Mouse (Mus musculus) midbrain, postnatal 0 days (tissue): ENCODE data around the gene Tdrd3. TPM values are rescaled to one million over a fixed set of nuclear protein-coding genes. Genes with fewer than 3 reads are reported as not detected.

Experiments used
- ATAC-seq: fragments of 200-750 bp; cut with Nextera tagmentation; 2 replicates; pipeline ENCODE4 v1.8.0; 2017; ENCODE audit warnings: moderate number of reproducible peaks, mild to moderate bottlenecking, moderate TSS enrichment, moderate library complexity; ENCODE audit not compliant: low FRiP score
- DNase-seq: peaks from one replicate; pipeline ENCODE4 v3.0.0-alpha.2; 2015; ENCODE audit warnings: low spot score
- H3K27ac ChIP-seq: fragments of 300-500 bp; sonication (generic); 2 replicates; pipeline ENCODE4 v1.5.1; 2014; ENCODE audit warnings: low read depth, mild to moderate bottlenecking, low read length, mixed read lengths
- H3K27me3 ChIP-seq: fragments of 300-500 bp; sonication (generic); 2 replicates; pipeline ENCODE4 v1.6.1; 2014; ENCODE audit warnings: low read length, control low read depth, mixed read lengths; ENCODE audit not compliant: insufficient read depth
- H3K36me3 ChIP-seq: fragments of 300-500 bp; sonication (generic); 2 replicates; pipeline ENCODE4 v1.6.1; 2014; ENCODE audit warnings: low read length, control low read depth, mixed read lengths; ENCODE audit not compliant: insufficient read depth
- H3K4me1 ChIP-seq: fragments of 300-500 bp; sonication (generic); 2 replicates; pipeline ENCODE4 v1.6.1; 2014; ENCODE audit warnings: mild to moderate bottlenecking, control low read depth, antibody characterized with exemption, low read length, mixed read lengths; ENCODE audit not compliant: insufficient read depth
- H3K4me2 ChIP-seq: fragments of 300-500 bp; sonication (generic); 2 replicates; pipeline ENCODE4 v1.6.1; 2014; ENCODE audit warnings: low read depth, mild to moderate bottlenecking, low read length, mixed read lengths; ENCODE audit not compliant: poor library complexity, severe bottlenecking
- H3K4me3 ChIP-seq: fragments of 300-500 bp; sonication (generic); 2 replicates; pipeline ENCODE4 v1.5.1; 2014; ENCODE audit warnings: low read depth, mild to moderate bottlenecking, low read length, moderate library complexity
- H3K9ac ChIP-seq: fragments of 300-500 bp; sonication (generic); replicated peaks from 2 replicates; pipeline ENCODE4 v1.6.1; 2014; ENCODE audit warnings: mild to moderate bottlenecking, low read length, moderate library complexity, mixed read lengths; ENCODE audit not compliant: poor library complexity, severe bottlenecking
- H3K9me3 ChIP-seq: fragments of 300-500 bp; sonication (generic); 2 replicates; pipeline ENCODE4 v1.6.1; 2016; ENCODE audit warnings: low read length, control low read depth
- CTCF ChIP-seq: IDR thresholded peaks from 2 replicates; pipeline ENCODE4 v1.5.1; 2016; ENCODE audit warnings: antibody characterized with exemption, mild to moderate bottlenecking
- WGBS: fragments of 180-500 bp; shearing (Covaris S2); extraction: QIAGEN DNeasy Blood & Tissue Kit; methylation state at CpG from one replicate; pipeline ENCODE4 v1.1.7; 2014; 5-methylcytosine and 5-hydroxymethylcytosine counted together
- polyA plus RNA-seq: library from polyadenylated mRNA; unstranded; fragments of >200 nt; fragmentation: Nextera tagmentation; extraction: Ambion mirVana; gene quantifications from 2 replicates; pipeline ENCODE4 v1.2.1, GENCODE M21; 2015
- total RNA-seq: library from RNA; depleted of rRNA; stranded (reverse); fragments of >200 nt; gene quantifications from 2 replicates; pipeline ENCODE4 v1.2.3, GENCODE M21; 2014

Gene Tdrd3
- total and polyA plus RNA-seq, 2 experiments from 2014 or later = 25.7 to 31.1 TPM

- Histone ChIP-seq H3K27me3 (no peaks in the 10 kb centered on the region), H3K9me3 (no peaks in the 10 kb centered on the region), H3K27ac (no peak overlapping the region), H3K4me3 (no peak overlapping the region), H3K4me2 (no peak overlapping the region), H3K4me1 (0 out of 2 replicates have a peak, but pooled peaks cover 6% of the 10 kb centered on the region), H3K9ac (no peak overlapping the region), H3K36me3 (no peaks in the 10 kb centered on the region)
- ATAC-seq (no peak), DNase-seq (no peak)
- TF ChIP-seq CTCF = no peak
- 82% methylated on average over 3 of the region's 3 CpGs for WGBS
Measured at GRCm38 (mm10) chr14:87422432-87422831, 6.0 kb downstream of the Tdrd3 start.

- Histone ChIP-seq H3K4me1 (no peaks in the 10 kb centered on the region), H3K36me3 (no peaks in the 10 kb centered on the region), H3K4me2 (no peak overlapping the region), H3K4me3 (no peak overlapping the region), H3K9ac (no peak overlapping the region), H3K9me3 (no peaks in the 10 kb centered on the region), H3K27me3 (no peaks in the 10 kb centered on the region), H3K27ac (no peak overlapping the region)
- no peak for TF ChIP-seq CTCF
- WGBS = 75% methylated on average over 7 of the region's 7 CpGs
- ATAC-seq (no peak), DNase-seq (no peak)
Measured at GRCm38 (mm10) chr14:87426297-87426922, 10.0 kb downstream of the Tdrd3 start.

DNA sequence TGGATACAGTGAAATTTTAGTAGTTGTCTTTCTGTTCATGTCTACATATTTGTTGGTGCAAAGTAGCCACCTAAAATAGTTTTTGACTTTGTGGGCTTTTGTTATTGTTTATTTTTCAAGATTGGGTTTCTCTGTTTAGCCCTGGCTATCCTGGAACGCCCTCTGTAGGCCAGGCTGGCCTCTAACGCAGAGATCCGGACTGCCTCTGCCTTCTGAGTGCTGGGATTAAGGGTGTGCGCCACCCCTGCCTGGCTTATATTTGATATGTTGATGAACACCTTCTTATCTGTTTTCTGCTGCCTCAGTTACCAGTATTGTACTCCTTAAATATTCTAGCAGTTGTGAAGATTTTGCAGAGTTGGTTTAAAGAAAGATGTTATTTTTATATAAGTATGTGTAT lies 10.6 kb downstream of the Tdrd3 start:
- H3K9ac ChIP-seq = no peak overlapping the region
- H3K27ac ChIP-seq = no peak overlapping the region
- DNase-seq (no peak), ATAC-seq (no peak)
- 95% methylated on average over 4 of the region's 4 CpGs for WGBS
- H3K9me3 ChIP-seq = no peaks in the 10 kb centered on the region
- H3K27me3 ChIP-seq = no peaks in the 10 kb centered on the region
- H3K4me2 ChIP-seq = no peak overlapping the region
- H3K4me1 ChIP-seq = no peaks in the 10 kb centered on the region
- H3K36me3 ChIP-seq = no peaks in the 10 kb centered on the region
- no peak overlapping the region for H3K4me3 ChIP-seq
- no peak for TF ChIP-seq CTCF

GRCm38 (mm10) chr14:87427659-87428289 lies 11.3 kb downstream of the Tdrd3 start:
- TF ChIP-seq CTCF = no peak
- Histone ChIP-seq H3K4me1 (no peaks in the 10 kb centered on the region), H3K27me3 (no peaks in the 10 kb centered on the region), H3K9me3 (no peaks in the 10 kb centered on the region), H3K36me3 (no peaks in the 10 kb centered on the region), H3K27ac (no peak overlapping the region), H3K4me2 (no peak overlapping the region), H3K4me3 (no peak overlapping the region), H3K9ac (no peak overlapping the region)
- WGBS = 92% methylated on average over 5 of the region's 5 CpGs
- no peak for DNase-seq
- no peak for ATAC-seq

- no peaks in the 10 kb centered on the region for H3K27me3 ChIP-seq
- no peak overlapping the region for H3K4me3 ChIP-seq
- 82% methylated on average over 5 of the region's 5 CpGs for WGBS
- no peak overlapping the region for H3K27ac ChIP-seq
- ATAC-seq (no peak), DNase-seq (no peak)
- H3K9ac ChIP-seq = no peak overlapping the region
- H3K9me3 ChIP-seq = no peaks in the 10 kb centered on the region
- H3K4me2 ChIP-seq = no peak overlapping the region
- no peaks in the 10 kb centered on the region for H3K36me3 ChIP-seq
- no peaks in the 10 kb centered on the region for H3K4me1 ChIP-seq
- no peak for TF ChIP-seq CTCF
Measured at GRCm38 (mm10) chr14:87433390-87433915, 17.0 kb downstream of the Tdrd3 start.

DNA sequence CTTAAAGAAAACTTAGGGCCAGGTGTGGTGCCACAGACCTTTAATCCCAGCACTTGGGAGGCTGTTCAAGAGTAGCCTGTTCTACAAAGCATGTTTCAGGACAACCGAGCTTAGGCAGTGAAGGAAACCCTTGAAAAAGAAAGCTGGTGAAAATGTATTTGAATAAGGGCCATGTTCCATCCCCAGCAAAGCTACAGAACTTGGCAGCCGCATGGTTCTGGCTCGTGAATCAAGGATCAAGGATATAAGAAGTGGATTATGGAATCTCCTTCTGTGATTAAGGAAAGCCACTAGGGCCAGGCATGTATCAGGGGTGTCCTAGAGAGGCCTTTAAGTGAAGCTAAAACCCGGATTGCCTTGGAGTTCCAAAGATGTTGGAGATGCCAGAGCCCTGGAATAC lies 18.9 kb downstream of the Tdrd3 start:
- DNase-seq (no peak), ATAC-seq (no peak)
- Histone ChIP-seq H3K4me3 (no peak overlapping the region), H3K27me3 (no peaks in the 10 kb centered on the region), H3K36me3 (no peaks in the 10 kb centered on the region), H3K27ac (no peak overlapping the region), H3K4me1 (no peaks in the 10 kb centered on the region), H3K9me3 (no peaks in the 10 kb centered on the region), H3K4me2 (no peak overlapping the region), H3K9ac (no peak overlapping the region)
- no peak for TF ChIP-seq CTCF
- 89% methylated on average over 4 of the region's 4 CpGs for WGBS
